Mouse (Mus musculus): ENCODE measurements at regions not wholly inside any gene's neighbourhood (a gene's known extent, or its start where the extent isn't known, plus 50 kb on each side); places are given as distances from the start of the nearest gene placed in this dataset.
A peak's percentile ranks its signal among the peaks of the same experiment; 100 is the strongest.

DNA sequence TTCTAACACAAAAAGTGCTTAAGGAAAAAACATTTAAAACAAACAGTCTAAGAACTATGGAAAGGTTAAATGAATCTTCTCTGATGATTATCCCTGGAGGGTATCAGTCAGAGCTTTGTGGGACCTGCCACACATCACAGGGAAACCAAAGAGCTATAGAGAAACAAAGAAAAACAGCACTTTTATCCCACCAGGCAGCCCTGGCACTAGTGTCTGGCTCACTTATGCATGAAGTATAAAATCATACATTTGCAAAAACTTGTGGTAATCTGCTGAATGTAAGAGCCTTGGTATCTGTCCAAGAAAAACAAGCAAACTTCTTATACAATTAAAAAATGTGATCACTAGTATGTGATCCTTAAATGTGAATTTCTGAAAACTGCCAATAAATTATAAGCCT lies 972.4 kb upstream of the Ctnnd2 start:
- Histone ChIP-seq H3K4me3 (ENCODE audit: low read depth, low read length) (no peak overlapping the region), H3K9me3 (ENCODE audit: control insufficient read depth) (no peaks in the 10 kb centered on the region), H3K9ac (ENCODE audit: low read depth, low read length) (no peak overlapping the region), H3K4me2 (replicated peaks; ENCODE audit: low read depth) (no peak overlapping the region), H3K27me3 (replicated peaks; ENCODE audit: control insufficient read depth, insufficient read depth, low read length) (no peaks in the 10 kb centered on the region), H3K36me3 (ENCODE audit: control insufficient read depth, insufficient read depth) (no peaks in the 10 kb centered on the region), H3K27ac (ENCODE audit: low read depth, low read length) (no peak overlapping the region), H3K4me1 (replicated peaks; ENCODE audit: control insufficient read depth, insufficient read depth, low read length) (no peaks in the 10 kb centered on the region)
- no peak for TF ChIP-seq CTCF (IDR thresholded peaks at IDR 0.05; ENCODE audit: low read depth)
- no peak for ATAC-seq

DNA sequence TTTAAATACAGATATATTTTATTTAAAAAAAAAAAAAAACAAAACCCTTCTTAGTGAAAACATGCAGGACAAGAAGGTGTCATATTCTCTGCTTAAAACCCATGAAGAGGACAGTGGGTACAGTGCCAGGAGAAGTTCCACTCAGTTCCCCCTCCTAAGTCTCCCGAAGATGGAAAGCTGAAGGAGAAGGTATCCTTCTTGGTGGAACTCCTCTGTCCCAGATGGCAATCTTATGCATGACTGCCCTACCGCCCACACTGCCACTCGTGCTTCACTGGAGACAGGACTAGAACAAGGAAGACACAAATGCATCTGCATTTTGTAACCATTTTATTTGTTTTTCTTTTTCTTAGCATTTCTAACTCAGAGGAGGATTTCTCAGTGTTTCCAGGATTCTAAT lies 948.7 kb upstream of the Ctnnd2 start:
- no peaks in the 10 kb centered on the region for H3K4me1 ChIP-seq (replicated peaks; ENCODE audit: control insufficient read depth, insufficient read depth, low read length)
- no peaks in the 10 kb centered on the region for H3K9me3 ChIP-seq (ENCODE audit: control insufficient read depth)
- no peak overlapping the region for H3K4me2 ChIP-seq (replicated peaks; ENCODE audit: low read depth)
- 73% methylated on average over 3 of the region's 3 CpGs for WGBS
- H3K9ac ChIP-seq (ENCODE audit: low read depth, low read length): no peak overlapping the region
- no peak for ATAC-seq
- H3K36me3 ChIP-seq (ENCODE audit: control insufficient read depth, insufficient read depth): no peaks in the 10 kb centered on the region
- no peak for TF ChIP-seq CTCF (IDR thresholded peaks at IDR 0.05; ENCODE audit: low read depth)
- no peak overlapping the region for H3K27ac ChIP-seq (ENCODE audit: low read depth, low read length)
- no peak overlapping the region for H3K4me3 ChIP-seq (ENCODE audit: low read depth, low read length)
- no peaks in the 10 kb centered on the region for H3K27me3 ChIP-seq (replicated peaks; ENCODE audit: control insufficient read depth, insufficient read depth, low read length)

DNA sequence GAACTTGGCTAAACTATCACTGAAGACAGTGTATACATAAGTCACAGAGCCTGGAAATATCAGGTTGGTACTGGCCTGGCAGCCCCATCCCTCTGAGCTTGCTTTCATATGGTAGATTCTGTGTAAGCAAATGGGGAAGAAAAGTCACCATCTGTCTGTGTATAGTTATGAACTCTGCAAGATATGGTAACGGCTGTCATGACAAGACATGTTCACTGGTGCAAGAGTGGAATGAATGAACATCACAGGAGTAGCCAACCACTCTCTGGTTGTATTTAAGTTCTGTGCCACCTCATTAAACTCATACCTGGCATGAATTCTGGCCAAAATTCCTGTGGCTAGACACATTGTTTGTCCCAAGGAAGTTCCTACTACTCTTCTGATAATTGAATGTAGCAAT lies 945.5 kb upstream of the Ctnnd2 start:
- Histone ChIP-seq H3K9me3 (ENCODE audit: control insufficient read depth) (no peaks in the 10 kb centered on the region), H3K36me3 (ENCODE audit: control insufficient read depth, insufficient read depth) (no peaks in the 10 kb centered on the region), H3K27ac (ENCODE audit: low read depth, low read length) (no peak overlapping the region), H3K27me3 (replicated peaks; ENCODE audit: control insufficient read depth, insufficient read depth, low read length) (no peaks in the 10 kb centered on the region), H3K4me1 (replicated peaks; ENCODE audit: control insufficient read depth, insufficient read depth, low read length) (no peaks in the 10 kb centered on the region), H3K9ac (ENCODE audit: low read depth, low read length) (no peak overlapping the region), H3K4me3 (ENCODE audit: low read depth, low read length) (no peak overlapping the region), H3K4me2 (replicated peaks; ENCODE audit: low read depth) (no peak overlapping the region)
- no peak for TF ChIP-seq CTCF (IDR thresholded peaks at IDR 0.05; ENCODE audit: low read depth)
- no peak for ATAC-seq
- WGBS: 71% methylated on average over 1 of the region's 1 CpGs

DNA sequence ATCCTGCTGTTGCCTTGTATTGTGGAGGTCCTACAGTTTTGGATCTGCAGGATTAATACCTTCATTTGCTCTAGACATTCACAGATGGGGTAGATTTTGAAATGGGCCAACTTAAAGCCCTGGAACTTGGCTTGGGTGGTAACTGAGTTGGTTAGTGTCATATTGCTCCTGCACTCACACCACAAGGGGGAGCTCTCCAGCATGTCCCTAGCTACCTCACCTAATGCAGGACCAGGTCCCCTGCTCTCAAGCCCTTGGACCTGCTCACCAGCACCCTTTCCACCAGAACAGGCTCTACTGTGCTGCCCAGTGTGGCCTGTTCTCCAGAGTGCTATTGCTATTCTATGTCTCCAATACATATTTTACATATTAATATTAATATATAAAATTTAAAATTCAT lies 937.8 kb upstream of the Ctnnd2 start:
- H3K27me3 ChIP-seq (replicated peaks; ENCODE audit: control insufficient read depth, insufficient read depth, low read length): no peaks in the 10 kb centered on the region
- no peaks in the 10 kb centered on the region for H3K9me3 ChIP-seq (ENCODE audit: control insufficient read depth)
- H3K9ac ChIP-seq (ENCODE audit: low read depth, low read length): no peak overlapping the region
- no peak overlapping the region for H3K27ac ChIP-seq (ENCODE audit: low read depth, low read length)
- H3K4me3 ChIP-seq (ENCODE audit: low read depth, low read length): no peak overlapping the region
- peak; percentile 15; the same call in 1 of the 2 replicates for TF ChIP-seq CTCF (IDR thresholded peaks at IDR 0.05; ENCODE audit: low read depth)
- H3K4me1 ChIP-seq (replicated peaks; ENCODE audit: control insufficient read depth, insufficient read depth, low read length): no peaks in the 10 kb centered on the region
- H3K36me3 ChIP-seq (ENCODE audit: control insufficient read depth, insufficient read depth): no peaks in the 10 kb centered on the region
- H3K4me2 ChIP-seq (replicated peaks; ENCODE audit: low read depth): no peak overlapping the region
- no peak for ATAC-seq

DNA sequence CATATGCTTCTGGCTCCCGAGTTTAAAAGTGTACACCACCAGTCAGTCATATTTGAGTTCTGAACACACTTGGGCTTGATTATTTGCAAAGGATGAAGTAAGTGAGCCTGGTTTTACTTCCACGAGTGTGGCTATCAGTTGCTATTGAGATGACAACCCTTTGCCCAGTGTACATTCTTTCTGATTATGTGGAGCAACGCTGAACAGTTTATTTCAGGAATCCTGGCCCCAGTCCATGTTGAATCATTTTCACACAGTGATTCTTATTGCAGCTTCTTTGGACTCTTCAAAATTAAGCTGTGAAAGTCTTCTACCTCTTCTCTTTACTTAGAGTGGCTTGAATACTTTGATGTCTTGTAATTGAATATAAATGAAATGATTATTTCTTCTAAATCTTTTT lies 917.2 kb upstream of the Ctnnd2 start:
- Histone ChIP-seq H3K36me3 (ENCODE audit: control insufficient read depth, insufficient read depth) (no peaks in the 10 kb centered on the region), H3K4me1 (replicated peaks; ENCODE audit: control insufficient read depth, insufficient read depth, low read length) (no peaks in the 10 kb centered on the region), H3K27me3 (replicated peaks; ENCODE audit: control insufficient read depth, insufficient read depth, low read length) (no peaks in the 10 kb centered on the region), H3K27ac (ENCODE audit: low read depth, low read length) (no peak overlapping the region), H3K9ac (ENCODE audit: low read depth, low read length) (no peak overlapping the region), H3K4me3 (ENCODE audit: low read depth, low read length) (no peak overlapping the region), H3K4me2 (replicated peaks; ENCODE audit: low read depth) (no peak overlapping the region), H3K9me3 (ENCODE audit: control insufficient read depth) (no peaks in the 10 kb centered on the region)
- 42% methylated on average over 3 of the region's 3 CpGs for WGBS
- no peak for TF ChIP-seq CTCF (IDR thresholded peaks at IDR 0.05; ENCODE audit: low read depth)
- ATAC-seq: no peak

DNA sequence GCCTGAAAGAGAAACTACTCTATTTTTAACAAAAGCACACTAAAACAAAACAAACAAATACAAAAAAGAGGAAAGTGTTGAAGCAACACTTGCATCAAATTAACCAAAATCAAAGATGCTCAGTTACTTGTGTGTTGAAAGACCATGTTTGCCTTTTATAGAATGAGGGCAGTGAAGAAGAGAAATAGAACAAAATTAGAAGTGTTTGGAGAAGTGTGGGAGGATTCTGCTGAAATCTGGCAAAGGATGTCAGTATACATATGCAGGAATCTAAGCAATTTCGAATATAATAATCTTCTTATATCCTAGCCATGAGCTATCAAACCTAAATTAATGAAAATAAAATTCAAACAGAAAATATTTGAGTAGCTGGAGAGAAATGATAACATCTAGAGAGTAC lies 905.6 kb upstream of the Ctnnd2 start:
- no peak overlapping the region for H3K27ac ChIP-seq (ENCODE audit: low read depth, low read length)
- no peak for TF ChIP-seq CTCF (IDR thresholded peaks at IDR 0.05; ENCODE audit: low read depth)
- H3K4me2 ChIP-seq (replicated peaks; ENCODE audit: low read depth): no peak overlapping the region
- no peak for ATAC-seq
- 66% methylated on average over 1 of the region's 1 CpGs for WGBS
- H3K36me3 ChIP-seq (ENCODE audit: control insufficient read depth, insufficient read depth): no peaks in the 10 kb centered on the region
- H3K9ac ChIP-seq (ENCODE audit: low read depth, low read length): no peak overlapping the region
- H3K9me3 ChIP-seq (ENCODE audit: control insufficient read depth): no peaks in the 10 kb centered on the region
- H3K27me3 ChIP-seq (replicated peaks; ENCODE audit: control insufficient read depth, insufficient read depth, low read length): no peaks in the 10 kb centered on the region
- H3K4me3 ChIP-seq (ENCODE audit: low read depth, low read length): no peak overlapping the region
- H3K4me1 ChIP-seq (replicated peaks; ENCODE audit: control insufficient read depth, insufficient read depth, low read length): no peaks in the 10 kb centered on the region

DNA sequence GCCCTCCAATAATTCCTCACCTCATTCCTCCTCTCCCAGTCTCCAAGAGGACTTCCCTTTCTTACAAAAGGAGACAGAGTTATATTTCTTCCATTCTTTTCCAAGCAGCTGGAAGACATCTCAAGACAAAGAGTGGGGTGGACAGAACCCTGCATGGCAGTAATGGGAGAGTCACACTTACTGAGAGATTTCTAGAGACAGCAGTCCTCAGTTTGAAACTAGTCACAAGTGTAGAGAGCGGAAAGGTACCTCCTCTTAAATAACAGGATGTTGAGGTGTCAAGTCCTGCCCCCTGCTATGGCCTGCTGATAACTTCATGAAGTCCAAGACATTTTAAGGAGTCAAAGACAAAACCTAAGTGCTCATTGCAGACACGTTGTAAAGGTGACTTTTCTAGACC lies 875.9 kb upstream of the Ctnnd2 start:
- Histone ChIP-seq H3K4me2 (replicated peaks; ENCODE audit: low read depth) (no peak overlapping the region), H3K36me3 (ENCODE audit: control insufficient read depth, insufficient read depth) (no peaks in the 10 kb centered on the region)
- 71% methylated on average over 2 of the region's 2 CpGs for WGBS

More for the DNA sequence above, 875.9 kb upstream of the Ctnnd2 start:
- no peaks in the 10 kb centered on the region for H3K9me3 ChIP-seq (ENCODE audit: control insufficient read depth)
- no peak overlapping the region for H3K9ac ChIP-seq (ENCODE audit: low read depth, low read length)
- H3K4me3 ChIP-seq (ENCODE audit: low read depth, low read length): no peak overlapping the region
- no peak for ATAC-seq
- H3K27ac ChIP-seq (ENCODE audit: low read depth, low read length): no peak overlapping the region
- no peak for TF ChIP-seq CTCF (IDR thresholded peaks at IDR 0.05; ENCODE audit: low read depth)
- no peaks in the 10 kb centered on the region for H3K27me3 ChIP-seq (replicated peaks; ENCODE audit: control insufficient read depth, insufficient read depth, low read length)
- no peaks in the 10 kb centered on the region for H3K4me1 ChIP-seq (replicated peaks; ENCODE audit: control insufficient read depth, insufficient read depth, low read length)
